Mouse (Mus musculus) erythroblast, embryonic 14.5 days (primary cell): ENCODE data around the gene Zfp772. TPM values are rescaled to one million over a fixed set of nuclear protein-coding genes. Genes with fewer than 3 reads are reported as not detected.
"Not testable (repeated sequence)": the region's sequence is repeated elsewhere in the genome, so short reads cannot be mapped to it uniquely, and the experiment has no call there.

Experiments used
- H3K27me3 ChIP-seq: 2 replicates; pipeline ENCODE4 v1.6.1; 2012; ENCODE audit warnings: inconsistent platforms; ENCODE audit not compliant: control insufficient read depth
- H3K36me3 ChIP-seq: 2 replicates; pipeline ENCODE4 v1.6.1; 2012; ENCODE audit warnings: mild to moderate bottlenecking, inconsistent platforms; ENCODE audit not compliant: control insufficient read depth
- H3K4me1 ChIP-seq: 2 replicates; pipeline ENCODE4 v1.6.1; 2012; ENCODE audit warnings: inconsistent platforms; ENCODE audit not compliant: control insufficient read depth
- H3K4me3 ChIP-seq: replicated peaks from 2 replicates; pipeline ENCODE3; 2012; ENCODE audit warnings: moderate library complexity, mild to moderate bottlenecking, inconsistent platforms
- H3K9me3 ChIP-seq: 2 replicates; pipeline ENCODE4 v1.6.1; 2012; ENCODE audit warnings: low read length, inconsistent platforms, mixed read lengths; ENCODE audit not compliant: control insufficient read depth
- GATA1 ChIP-seq: IDR thresholded peaks from 2 replicates; pipeline ENCODE4 v1.6.1; 2012; ENCODE audit warnings: low read length, inconsistent platforms, mixed read lengths
- TAL1 ChIP-seq: IDR thresholded peaks from 3 replicates; pipeline ENCODE4 v1.6.1; 2012; ENCODE audit warnings: low read length, inconsistent platforms, mixed read lengths
- polyA plus RNA-seq: library from polyadenylated mRNA; stranded (reverse); fragments of >175 nt; gene quantifications from 2 replicates; pipeline ENCODE4 v1.2.3, GENCODE M21; 2012

The Zfp772 gene
- not detected in 2 replicates for polyA plus RNA-seq

DNA sequence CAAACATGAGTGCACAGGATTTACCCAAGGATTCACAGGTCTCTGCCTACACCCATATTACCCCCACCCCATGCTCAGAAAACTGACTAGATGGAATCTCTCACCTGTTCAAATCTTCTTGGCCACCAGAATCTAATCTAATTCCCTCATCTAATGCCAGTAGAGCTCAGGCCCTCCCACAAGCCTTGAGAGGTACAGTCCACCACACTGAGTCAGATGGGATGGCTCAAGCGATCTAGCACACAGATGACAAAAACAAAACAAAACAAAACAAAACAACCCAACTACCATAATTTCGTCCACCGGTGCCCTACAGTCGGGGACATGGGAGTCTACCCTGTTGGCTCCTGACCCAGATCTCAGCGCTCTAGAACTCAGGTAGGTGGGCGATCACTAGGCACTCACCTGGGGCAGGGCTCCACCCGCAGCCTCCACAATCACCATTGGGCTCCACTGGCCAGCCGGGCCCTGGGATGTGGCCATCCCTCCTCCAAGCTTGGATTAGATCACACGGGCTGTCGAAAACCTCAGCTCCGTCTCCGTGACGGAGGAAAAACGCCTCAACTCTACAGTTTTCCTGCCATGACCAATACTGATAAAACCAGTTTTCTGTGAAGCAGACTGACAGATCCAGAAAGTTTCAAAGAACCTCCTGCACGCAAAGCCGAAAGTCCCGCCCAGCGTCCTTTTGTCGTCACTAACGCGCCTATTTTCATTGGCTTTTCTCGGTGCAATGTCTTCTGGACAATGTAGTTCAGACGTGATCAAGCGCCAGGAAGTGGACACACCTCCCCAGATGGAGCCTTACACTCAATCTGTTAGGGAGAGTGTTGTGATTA, at the start of gene Zfp772:
Zfp772 (minus strand) TSS at position 686 of the 839 bp plus-strand sequence.
- not testable (repeated sequence) for H3K36me3 ChIP-seq, H3K4me1 ChIP-seq, H3K27me3 ChIP-seq, H3K9me3 ChIP-seq
- peak within 1 kb of the TSS; percentile 54 for H3K4me3 ChIP-seq

DNA sequence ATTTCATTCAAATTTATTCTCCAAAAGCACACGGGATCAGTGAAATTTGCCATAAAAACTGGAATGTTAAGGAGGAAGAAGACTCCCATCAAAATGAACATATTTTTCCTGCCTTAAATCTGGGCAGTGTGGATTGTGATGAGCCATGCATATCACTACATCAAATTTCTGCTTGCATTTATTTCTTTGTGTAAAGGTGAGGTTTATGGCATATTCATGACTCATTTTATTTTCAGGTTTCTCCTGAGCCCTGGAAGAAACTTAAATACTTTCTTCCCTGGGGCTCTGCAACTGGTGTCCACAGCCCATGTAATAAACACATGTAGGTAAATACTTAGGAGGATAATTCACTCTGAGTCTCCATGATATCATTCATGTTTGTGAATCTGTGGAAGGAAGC, 37.4 kb upstream of the Zfp772 start, which contains the start of gene Vmn2r29:
Vmn2r29 (minus strand) TSS at position 101 of the 400 bp plus-strand sequence.
- H3K27me3 ChIP-seq, H3K4me3 ChIP-seq, H3K9me3 ChIP-seq, H3K4me1 ChIP-seq, H3K36me3 ChIP-seq: not testable (repeated sequence)

DNA sequence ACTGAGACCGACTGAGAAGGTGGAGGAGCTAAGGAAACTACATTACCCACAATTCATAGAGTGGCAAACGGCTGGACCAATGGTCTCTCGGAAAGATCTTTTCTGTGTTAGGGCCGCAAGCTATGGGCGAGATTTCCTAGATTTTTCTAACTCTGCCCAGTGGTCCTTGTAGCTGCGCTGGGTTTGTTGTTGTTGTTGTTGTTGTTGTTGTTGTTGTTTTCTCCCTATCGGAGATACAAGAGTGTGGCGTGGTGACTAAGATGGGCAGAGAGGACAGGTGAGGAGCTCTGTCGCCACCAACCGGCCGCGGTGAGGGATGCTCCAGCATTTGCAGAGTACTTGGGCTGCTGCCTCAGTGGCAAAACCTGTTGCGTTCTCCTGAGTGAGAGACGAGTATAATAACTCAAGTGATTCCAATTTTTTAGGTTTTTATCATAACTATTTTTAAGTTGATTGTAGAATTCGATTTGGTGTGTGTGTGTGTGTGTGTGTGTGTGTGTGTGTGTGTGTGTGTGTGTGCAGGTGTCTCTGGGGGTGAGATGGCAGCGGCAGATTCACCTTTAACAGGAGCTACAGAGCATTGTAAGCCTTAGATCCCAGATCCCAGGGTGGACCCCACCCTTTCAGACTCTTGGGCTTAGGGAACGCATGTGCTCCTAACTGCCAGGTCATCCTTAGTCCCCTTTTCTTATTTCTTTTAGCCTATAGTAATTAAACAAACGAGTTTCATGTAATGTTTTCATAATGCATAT, 21.4 kb downstream of the Zfp772 start:
- TF ChIP-seq TAL1 = no peak
- TF ChIP-seq GATA1 = no peak
- peaks cover 7% of the 10 kb centered on the region for H3K4me1 ChIP-seq
- H3K27me3 ChIP-seq = no peaks in the 10 kb centered on the region
- no peaks in the 10 kb centered on the region for H3K9me3 ChIP-seq
- H3K4me3 ChIP-seq = peak overlapping the region; percentile 63
- no peaks in the 10 kb centered on the region for H3K36me3 ChIP-seq

DNA sequence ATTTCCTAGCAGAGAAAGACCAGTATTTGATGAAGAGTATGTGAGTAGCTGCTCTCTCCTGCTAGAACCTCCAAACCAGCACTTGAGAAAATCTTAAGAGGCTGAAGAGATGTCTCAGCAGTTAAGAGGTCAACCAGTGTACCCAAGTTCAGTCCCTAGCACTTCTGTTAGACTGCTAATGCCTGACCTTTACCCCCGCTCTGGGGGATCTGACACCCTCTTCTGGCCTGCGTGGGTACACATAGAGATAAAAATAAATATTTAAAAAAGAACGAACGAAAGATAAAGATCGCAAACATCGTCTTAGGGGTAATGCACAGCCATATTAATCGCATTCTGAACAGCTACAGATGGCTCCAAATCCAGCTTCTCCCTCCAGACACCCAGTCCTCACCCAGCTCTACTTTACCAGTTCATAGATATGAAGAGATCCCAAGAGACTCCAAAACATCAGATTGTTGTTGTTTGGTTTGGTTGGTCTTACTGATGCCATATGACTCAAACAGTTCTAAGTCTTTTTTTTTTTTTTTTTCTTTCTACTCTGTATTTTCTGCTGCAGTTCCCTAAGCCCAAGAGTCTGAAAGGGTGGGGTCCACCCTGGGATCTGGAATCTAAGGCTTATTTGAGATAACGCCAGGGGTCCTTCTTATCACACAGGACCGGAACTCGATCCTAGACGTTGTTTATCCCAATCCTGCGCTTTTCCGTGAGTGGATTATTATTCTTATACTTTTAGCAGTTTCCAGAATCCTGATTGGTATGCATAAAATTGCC, 22.2 kb downstream of the Zfp772 start:
- TF ChIP-seq GATA1 (no peak), TAL1 (no peak)

DNA sequence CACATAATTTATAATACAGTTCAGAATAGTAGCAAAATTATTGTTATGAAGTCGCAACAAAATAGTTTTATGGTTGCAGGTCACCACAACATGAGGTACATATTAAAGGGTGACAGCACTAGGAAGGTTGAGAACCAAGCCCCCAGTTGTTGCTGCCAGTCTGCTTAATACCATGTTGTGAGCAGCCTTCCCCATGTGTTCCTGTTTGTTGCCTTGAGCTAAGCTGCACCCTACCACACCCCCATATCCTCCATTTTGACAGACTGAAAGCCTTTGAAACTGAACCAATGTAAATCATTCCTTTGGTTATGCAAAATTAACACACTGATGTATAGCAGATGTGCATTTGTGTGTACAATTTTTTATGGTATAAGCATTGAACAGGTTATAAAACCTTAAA, 23.9 kb downstream of the Zfp772 start:
- peaks cover 4% of the 10 kb centered on the region for H3K36me3 ChIP-seq
- TF ChIP-seq TAL1 (no peak), GATA1 (no peak)

More for the DNA sequence above, 22.2 kb downstream of the Zfp772 start:
- Histone ChIP-seq H3K36me3 (no peaks in the 10 kb centered on the region; the same call in 1 of the 2 replicates), H3K9me3 (no peaks in the 10 kb centered on the region), H3K4me3 (peak overlapping the region; percentile 63), H3K27me3 (no peaks in the 10 kb centered on the region), H3K4me1 (peaks cover 7% of the 10 kb centered on the region)

DNA sequence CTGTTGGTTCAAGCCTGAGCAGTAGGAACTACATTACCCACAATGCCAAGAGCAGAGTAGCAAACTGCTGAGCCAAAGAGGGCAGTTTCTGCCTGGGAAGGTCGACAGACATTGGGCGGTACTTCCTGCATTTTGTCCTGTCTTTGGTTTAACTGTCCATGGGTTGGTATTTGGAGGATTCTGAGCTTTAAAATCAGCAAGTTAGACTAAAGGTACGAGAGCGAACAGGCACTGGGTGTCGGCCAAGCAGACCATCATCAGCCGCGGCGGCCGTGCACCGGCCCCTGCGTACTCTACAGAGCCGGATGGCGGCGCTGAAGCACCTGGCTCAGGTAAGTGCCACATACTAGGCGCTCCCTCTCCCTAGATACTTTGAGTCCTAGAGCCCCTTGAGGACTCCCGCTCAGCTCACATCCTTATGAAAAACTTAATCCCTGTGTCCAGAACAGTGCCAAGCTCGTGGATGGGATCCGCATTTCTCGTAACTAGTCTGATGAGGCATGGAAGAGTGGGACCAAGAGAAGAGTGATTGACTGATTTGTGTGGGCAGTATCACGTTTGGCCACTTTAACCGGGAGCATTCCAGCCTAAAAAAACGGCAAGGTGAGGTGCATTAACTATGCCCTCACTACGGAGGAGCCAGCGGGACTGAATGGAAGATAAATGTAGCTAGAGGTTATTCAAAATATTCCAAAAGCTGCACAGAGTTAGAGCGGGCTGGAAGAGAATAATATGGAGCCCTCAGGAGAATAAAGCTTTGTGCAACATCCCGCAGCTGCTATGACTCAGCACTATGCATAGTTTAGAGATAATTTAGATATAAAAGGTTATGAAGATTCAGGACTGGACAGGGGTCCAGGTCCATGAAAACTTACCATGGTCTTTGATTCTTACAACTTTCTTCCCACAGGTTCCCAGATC, 38.3 kb downstream of the Zfp772 start, which contains the start of gene Zfp418:
Zfp418 (plus strand) TSS at position 104 of the 921 bp plus-strand sequence.
- Histone ChIP-seq H3K36me3 (no peaks in the 10 kb centered on the region), H3K9me3 (no peaks in the 10 kb centered on the region), H3K27me3 (no peaks in the 10 kb centered on the region), H3K4me3 (peak within 1 kb of the TSS; percentile 70), H3K4me1 (peaks cover 12% of the 10 kb centered on the region)
- no peak for TF ChIP-seq GATA1
- no peak for TF ChIP-seq TAL1

More for the DNA sequence above, 23.9 kb downstream of the Zfp772 start:
- Histone ChIP-seq H3K9me3 (no peaks in the 10 kb centered on the region), H3K4me1 (peaks cover 7% of the 10 kb centered on the region), H3K27me3 (no peaks in the 10 kb centered on the region), H3K4me3 (no peak overlapping the region)

Other genes starting within 250 kb of the Zfp772 start
- not detected in 2 replicates for gene Aurkc, start 214.7 kb downstream of the Zfp772 start, polyA plus RNA-seq
- 0.07 and 0.12 TPM in 2 replicates for gene Zfp954, start 88.5 kb downstream of the Zfp772 start, polyA plus RNA-seq
- gene Zfp773, start 73.2 kb downstream of the Zfp772 start, polyA plus RNA-seq = not detected in 2 replicates
- gene Zfp418, start 38.7 kb downstream of the Zfp772 start, polyA plus RNA-seq = not detected in 2 replicates
- not detected in 2 replicates for gene Vmn2r29, start 37.3 kb upstream of the Zfp772 start, polyA plus RNA-seq
- not detected in 2 replicates for gene Gm45844, start 68.3 kb upstream of the Zfp772 start, polyA plus RNA-seq
- 0.28 and 0.30 TPM in 2 replicates for gene Clcn4, start 90.9 kb upstream of the Zfp772 start, polyA plus RNA-seq
- 0.01 TPM in 1 of 2 replicates, not detected in the other for gene Vmn2r30, start 127.6 kb upstream of the Zfp772 start, polyA plus RNA-seq
- not detected in 2 replicates for gene Gm45783, start 164.6 kb upstream of the Zfp772 start, polyA plus RNA-seq
- gene Vmn2r31, start 189.7 kb upstream of the Zfp772 start, polyA plus RNA-seq = under 0.01 TPM in 1 of 2 replicates, not detected in the other